Mouse (Mus musculus) heart, embryonic 15.5 days (tissue): ENCODE measurements around the gene Gabrr3. TPM values are rescaled to one million over a fixed set of nuclear protein-coding genes. Genes with fewer than 3 reads are reported as not detected.
A peak's percentile ranks its signal among the peaks of the same experiment; 100 is the strongest.

ENCODE experiments used
- ATAC-seq: fragments of 200-750 bp; cut with Nextera tagmentation; replicated peaks from 2 replicates; pipeline ENCODE4 v1.8.0; 2017; ENCODE audit warnings: low read depth, moderate TSS enrichment; ENCODE audit not compliant: insufficient number of reproducible peaks, insufficient read depth, low FRiP score
- H3K27ac ChIP-seq: fragments of 300-500 bp; sonication (generic); 2 replicates; pipeline ENCODE4 v1.5.1; 2015; ENCODE audit warnings: mild to moderate bottlenecking, inconsistent platforms
- H3K27me3 ChIP-seq: fragments of 300-500 bp; sonication (generic); 2 replicates; pipeline ENCODE4 v1.6.1; 2015; ENCODE audit warnings: inconsistent platforms
- H3K36me3 ChIP-seq: fragments of 300-500 bp; sonication (generic); 2 replicates; pipeline ENCODE4 v1.6.1; 2015; ENCODE audit warnings: mild to moderate bottlenecking, inconsistent platforms
- H3K4me1 ChIP-seq: fragments of 300-500 bp; sonication (generic); replicated peaks from 2 replicates; pipeline ENCODE4 v1.6.1; 2015; ENCODE audit warnings: inconsistent platforms
- H3K4me2 ChIP-seq: fragments of 300-500 bp; sonication (generic); 2 replicates; pipeline ENCODE4 v1.6.1; 2015; ENCODE audit warnings: inconsistent platforms, mild to moderate bottlenecking, moderate library complexity
- H3K4me3 ChIP-seq: fragments of 300-500 bp; sonication (generic); 2 replicates; pipeline ENCODE4 v1.5.1; 2015; ENCODE audit warnings: mild to moderate bottlenecking, inconsistent platforms
- H3K9ac ChIP-seq: fragments of 300-500 bp; sonication (generic); 2 replicates; pipeline ENCODE4 v1.6.1; 2015; ENCODE audit warnings: mild to moderate bottlenecking, inconsistent platforms
- H3K9me3 ChIP-seq: fragments of 300-500 bp; sonication (generic); replicated peaks from 2 replicates; pipeline ENCODE4 v1.6.1; 2016; ENCODE audit warnings: inconsistent platforms
- WGBS: fragments of 180-500 bp; shearing (Covaris S2); methylation state at CpG from one replicate; pipeline ENCODE4 v1.1.7; 2015; ENCODE audit warnings: mixed read lengths; 5-methylcytosine and 5-hydroxymethylcytosine counted together
- polyA plus RNA-seq: library from polyadenylated mRNA; unstranded; fragments of >200 nt; fragmentation: Nextera tagmentation; extraction: Ambion mirVana; gene quantifications from 2 replicates; pipeline ENCODE4 v1.2.1, GENCODE M21; 2015

Gabrr3 gene
- polyA plus RNA-seq, 1 experiment from 2014 or later: not detected

- Histone ChIP-seq H3K27ac (peak within 1 kb of the TSS; percentile 62), H3K4me3 (peak within 1 kb of the TSS; percentile 67)
Observed at GRCm38 (mm10) chr16:59471637-59472278, 64.6 kb downstream of the Gabrr3 start, which contains the start of gene Riox2. TSS of gene Riox2 (plus strand) at chr16:59471775.

GRCm38 (mm10) chr16:59472546-59472945 lies 65.4 kb downstream of the Gabrr3 start:
- WGBS: 44% methylated on average over 6 of the region's 6 CpGs
- Histone ChIP-seq H3K4me3 (peak overlapping the region; percentile 67), H3K27me3 (no peaks in the 10 kb centered on the region), H3K27ac (no peak overlapping the region), H3K4me2 (peak overlapping the region; percentile 70), H3K9ac (peak overlapping the region; percentile 60; the same call in 1 of the 2 replicates), H3K4me1 (peaks cover 7% of the 10 kb centered on the region), H3K36me3 (no peaks in the 10 kb centered on the region), H3K9me3 (no peaks in the 10 kb centered on the region; the same call in 1 of the 2 replicates)
- ATAC-seq: no peak

More at GRCm38 (mm10) chr16:59471637-59472278, 64.6 kb downstream of the Gabrr3 start, which contains the start of gene Riox2:
- peak within 1 kb of the TSS; percentile 70 for H3K4me2 ChIP-seq
- ATAC-seq: peak; percentile 89
- H3K4me1 ChIP-seq: peaks cover 7% of the 10 kb centered on the region
- H3K9ac ChIP-seq: peak within 1 kb of the TSS; percentile 60
- H3K27me3 ChIP-seq: no peaks in the 10 kb centered on the region
- no peaks in the 10 kb centered on the region; the same call in 1 of the 2 replicates for H3K9me3 ChIP-seq
- no peaks in the 10 kb centered on the region for H3K36me3 ChIP-seq
- WGBS: under 1% methylated on average over 56 of the region's 56 CpGs

- H3K27ac ChIP-seq: no peak overlapping the region
- ATAC-seq: no peak
- peaks cover 9% of the 10 kb centered on the region for H3K36me3 ChIP-seq
- no peak overlapping the region for H3K9ac ChIP-seq
- no peaks in the 10 kb centered on the region for H3K27me3 ChIP-seq
- WGBS: 22% methylated on average over 1 of the region's 1 CpGs
- no peak overlapping the region for H3K4me2 ChIP-seq
- peaks cover 7% of the 10 kb centered on the region for H3K4me1 ChIP-seq
- no peaks in the 10 kb centered on the region; the same call in 1 of the 2 replicates for H3K9me3 ChIP-seq
- H3K4me3 ChIP-seq: no peak overlapping the region
Observed at GRCm38 (mm10) chr16:59474788-59475187, 67.7 kb downstream of the Gabrr3 start.

- no peaks in the 10 kb centered on the region for H3K27me3 ChIP-seq
- H3K36me3 ChIP-seq: peaks cover 21% of the 10 kb centered on the region
- H3K9me3 ChIP-seq: no peaks in the 10 kb centered on the region
- no peak for ATAC-seq
- peaks cover under 1% of the 10 kb centered on the region; the same call in 1 of the 2 replicates for H3K4me1 ChIP-seq
- H3K4me3 ChIP-seq: no peak overlapping the region
- H3K27ac ChIP-seq: no peak overlapping the region
- 80% methylated on average over 3 of the region's 3 CpGs for WGBS
- no peak overlapping the region for H3K4me2 ChIP-seq
- H3K9ac ChIP-seq: no peak overlapping the region
Observed at GRCm38 (mm10) chr16:59477955-59478354, 70.8 kb downstream of the Gabrr3 start.

- 71% methylated on average over 7 of the region's 7 CpGs for WGBS
- Histone ChIP-seq H3K36me3 (peaks cover 79% of the 10 kb centered on the region), H3K9ac (no peak overlapping the region), H3K4me3 (no peak overlapping the region), H3K9me3 (no peaks in the 10 kb centered on the region), H3K27ac (no peak overlapping the region), H3K4me2 (no peak overlapping the region), H3K27me3 (no peaks in the 10 kb centered on the region), H3K4me1 (no peaks in the 10 kb centered on the region)
- ATAC-seq: no peak
Observed at GRCm38 (mm10) chr16:59487239-59487638, 80.1 kb downstream of the Gabrr3 start.

GRCm38 (mm10) chr16:59487975-59488548 lies 80.9 kb downstream of the Gabrr3 start:
- Histone ChIP-seq H3K4me3 (no peak overlapping the region), H3K4me1 (no peaks in the 10 kb centered on the region), H3K27ac (no peak overlapping the region), H3K4me2 (no peak overlapping the region), H3K9me3 (no peaks in the 10 kb centered on the region), H3K9ac (no peak overlapping the region), H3K36me3 (peaks cover 80% of the 10 kb centered on the region), H3K27me3 (no peaks in the 10 kb centered on the region)
- ATAC-seq: no peak
- WGBS: 73% methylated on average over 9 of the region's 9 CpGs

GRCm38 (mm10) chr16:59493199-59493598 lies 86.1 kb downstream of the Gabrr3 start:
- WGBS: 83% methylated on average over 14 of the region's 14 CpGs
- Histone ChIP-seq H3K4me2 (no peak overlapping the region), H3K4me1 (0 out of 2 replicates have a peak, but pooled peaks cover 3% of the 10 kb centered on the region), H3K27ac (no peak overlapping the region), H3K9ac (no peak overlapping the region), H3K36me3 (peaks cover 80% of the 10 kb centered on the region), H3K4me3 (no peak overlapping the region), H3K9me3 (no peaks in the 10 kb centered on the region), H3K27me3 (no peaks in the 10 kb centered on the region)
- ATAC-seq: no peak

GRCm38 (mm10) chr16:59497947-59498346 lies 90.8 kb downstream of the Gabrr3 start:
- H3K4me2 ChIP-seq: no peak overlapping the region

GRCm38 (mm10) chr16:59499180-59499579 lies 92.0 kb downstream of the Gabrr3 start:
- Histone ChIP-seq H3K27me3 (no peaks in the 10 kb centered on the region), H3K9ac (no peak overlapping the region), H3K9me3 (no peaks in the 10 kb centered on the region), H3K4me3 (no peak overlapping the region), H3K4me2 (no peak overlapping the region), H3K27ac (no peak overlapping the region), H3K36me3 (peaks cover 52% of the 10 kb centered on the region), H3K4me1 (0 out of 2 replicates have a peak, but pooled peaks cover 3% of the 10 kb centered on the region)
- ATAC-seq: no peak
- 94% methylated on average over 3 of the region's 3 CpGs for WGBS

More at GRCm38 (mm10) chr16:59497947-59498346, 90.8 kb downstream of the Gabrr3 start:
- no peaks in the 10 kb centered on the region for H3K27me3 ChIP-seq
- peaks cover 60% of the 10 kb centered on the region for H3K36me3 ChIP-seq
- H3K4me3 ChIP-seq: no peak overlapping the region
- 0 out of 2 replicates have a peak, but pooled peaks cover 3% of the 10 kb centered on the region for H3K4me1 ChIP-seq
- ATAC-seq: no peak
- no peak overlapping the region for H3K9ac ChIP-seq
- no peak overlapping the region for H3K27ac ChIP-seq
- WGBS: 91% methylated on average over 1 of the region's 1 CpGs
- no peaks in the 10 kb centered on the region for H3K9me3 ChIP-seq

- Histone ChIP-seq H3K27ac (no peak overlapping the region), H3K36me3 (peaks cover 40% of the 10 kb centered on the region; the same call in 1 of the 2 replicates), H3K9me3 (no peaks in the 10 kb centered on the region), H3K27me3 (no peaks in the 10 kb centered on the region), H3K9ac (no peak overlapping the region), H3K4me2 (no peak overlapping the region), H3K4me1 (peaks cover 7% of the 10 kb centered on the region; the same call in 1 of the 2 replicates), H3K4me3 (no peak overlapping the region)
- ATAC-seq: no peak
- 85% methylated on average over 5 of the region's 5 CpGs for WGBS
Observed at GRCm38 (mm10) chr16:59509830-59510229, 102.7 kb downstream of the Gabrr3 start.
